Mouse (Mus musculus) kidney, embryonic 16.5 days (tissue): ENCODE data around the gene Zfp609. TPM values are rescaled to one million over a fixed set of nuclear protein-coding genes. Genes with fewer than 3 reads are reported as not detected.

ENCODE experiments used
- ATAC-seq: fragments of 200-750 bp; cut with Nextera tagmentation; 2 replicates; pipeline ENCODE4 v1.8.0; 2017; ENCODE audit warnings: moderate TSS enrichment; ENCODE audit not compliant: low FRiP score, low TSS enrichment
- H3K27ac ChIP-seq: fragments of 300-500 bp; sonication (generic); 2 replicates; pipeline ENCODE4 v1.5.1; 2014; ENCODE audit warnings: low read length
- H3K27me3 ChIP-seq: fragments of 300-500 bp; sonication (generic); 2 replicates; pipeline ENCODE4 v1.6.1; 2014; ENCODE audit warnings: low read length, control low read depth, mixed read lengths; ENCODE audit not compliant: insufficient read depth
- H3K36me3 ChIP-seq: fragments of 300-500 bp; sonication (generic); 2 replicates; pipeline ENCODE4 v1.6.1; 2014; ENCODE audit warnings: low read length, control low read depth, mixed read lengths; ENCODE audit not compliant: insufficient read depth
- H3K4me1 ChIP-seq: fragments of 300-500 bp; sonication (generic); 2 replicates; pipeline ENCODE4 v1.6.1; 2014; ENCODE audit warnings: low read length, control low read depth, mixed read lengths; ENCODE audit not compliant: insufficient read depth
- H3K4me2 ChIP-seq: fragments of 300-500 bp; sonication (generic); replicated peaks from 2 replicates; pipeline ENCODE4 v1.6.1; 2014; ENCODE audit warnings: low read depth, low read length
- H3K4me3 ChIP-seq: fragments of 300-500 bp; sonication (generic); 2 replicates; pipeline ENCODE4 v1.5.1; 2014; ENCODE audit warnings: mild to moderate bottlenecking, low read length
- H3K9ac ChIP-seq: fragments of 300-500 bp; sonication (generic); replicated peaks from 2 replicates; pipeline ENCODE4 v1.6.1; 2014; ENCODE audit warnings: low read length
- H3K9me3 ChIP-seq: fragments of 300-500 bp; sonication (generic); 2 replicates; pipeline ENCODE4 v1.6.1; 2016; ENCODE audit warnings: low read length, control low read depth
- WGBS: fragments of 180-500 bp; shearing (Covaris S2); extraction: QIAGEN DNeasy Blood & Tissue Kit; methylation state at CpG from one replicate; pipeline ENCODE4 v1.1.7; 2014; 5-methylcytosine and 5-hydroxymethylcytosine counted together
- polyA plus RNA-seq: library from polyadenylated mRNA; unstranded; fragments of >200 nt; fragmentation: Nextera tagmentation; extraction: Ambion mirVana; gene quantifications from 2 replicates; pipeline ENCODE4 v1.2.1, GENCODE M21; 2015

Gene Zfp609
- polyA plus RNA-seq, 1 experiment from 2014 or later, result 4.8 TPM

DNA sequence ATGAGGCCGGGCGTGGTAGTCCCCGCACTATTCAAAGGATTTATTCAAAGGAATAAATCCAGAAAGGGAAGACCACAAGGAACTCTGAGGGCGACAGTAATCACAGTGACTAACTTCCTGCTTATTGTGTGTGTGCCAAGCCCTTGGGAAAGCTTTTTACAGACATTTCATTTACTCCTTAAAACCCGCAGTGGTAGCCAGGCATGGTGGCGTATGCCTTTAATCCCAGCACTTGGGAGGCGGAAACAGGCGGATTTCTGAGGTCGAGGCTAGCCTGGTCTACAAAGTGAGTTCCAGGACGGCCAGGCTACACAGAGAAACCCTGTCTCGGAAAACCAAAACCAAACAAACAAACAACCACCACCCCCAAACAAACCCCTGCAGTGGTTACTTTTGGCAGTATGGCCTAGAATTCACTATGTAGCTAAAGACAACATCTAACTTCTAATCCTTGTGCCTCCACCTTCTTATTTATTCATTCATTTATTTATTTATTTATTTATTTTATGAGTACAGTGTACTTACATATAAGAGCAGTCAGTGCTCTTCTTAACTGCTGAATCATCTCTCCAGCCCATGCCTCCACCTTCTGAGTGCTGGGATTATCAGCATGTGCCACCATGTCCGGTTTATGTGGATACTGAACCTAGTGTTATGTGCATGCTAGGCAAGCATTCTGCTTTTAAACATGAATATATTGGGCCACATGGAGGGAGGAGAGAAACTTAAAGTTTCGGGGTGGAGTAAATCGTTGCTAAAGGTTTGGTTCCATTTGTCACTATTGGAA, 86.1 kb downstream of the Zfp609 start:
- no peaks in the 10 kb centered on the region for H3K27me3 ChIP-seq
- WGBS, result 90% methylated on average over 14 of the region's 14 CpGs
- no peaks in the 10 kb centered on the region for H3K9me3 ChIP-seq
- H3K9ac ChIP-seq, result no peak overlapping the region
- 0 out of 2 replicates have a peak, but pooled peaks cover 3% of the 10 kb centered on the region for H3K36me3 ChIP-seq
- no peak overlapping the region for H3K4me3 ChIP-seq
- no peak overlapping the region for H3K4me2 ChIP-seq
- peaks cover 23% of the 10 kb centered on the region for H3K4me1 ChIP-seq
- no peak overlapping the region for H3K27ac ChIP-seq
- no peak for ATAC-seq

GRCm38 (mm10) chr9:65734931-65735330, 92.4 kb downstream of the Zfp609 start:
- Histone ChIP-seq H3K9me3 (no peaks in the 10 kb centered on the region), H3K4me3 (no peak overlapping the region), H3K36me3 (peaks cover 8% of the 10 kb centered on the region; the same call in 1 of the 2 replicates), H3K27me3 (no peaks in the 10 kb centered on the region), H3K4me2 (no peak overlapping the region), H3K27ac (no peak overlapping the region), H3K9ac (no peak overlapping the region), H3K4me1 (no peaks in the 10 kb centered on the region)
- WGBS, result 87% methylated on average over 3 of the region's 3 CpGs
- ATAC-seq, result no peak

DNA sequence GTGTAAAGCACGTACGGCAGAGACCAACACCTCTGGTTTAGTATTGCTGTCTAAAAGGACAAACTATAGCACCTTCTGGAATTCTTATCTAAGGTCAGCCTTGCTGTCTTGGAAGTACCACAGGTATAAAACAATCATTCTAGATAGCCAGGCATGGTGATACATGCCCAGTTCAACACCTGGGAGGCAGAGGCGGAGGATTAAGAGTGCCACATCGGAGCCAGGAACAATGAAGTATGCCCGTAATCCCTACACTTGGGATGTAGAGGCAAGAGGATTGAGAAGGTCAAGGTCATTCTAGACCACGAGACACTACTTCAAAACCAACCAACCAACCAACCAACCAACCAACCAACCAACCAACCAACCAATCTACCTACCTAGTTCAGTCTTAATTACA, 98.8 kb downstream of the Zfp609 start:
- no peaks in the 10 kb centered on the region for H3K4me1 ChIP-seq
- no peaks in the 10 kb centered on the region for H3K27me3 ChIP-seq
- no peak overlapping the region for H3K27ac ChIP-seq
- no peak for ATAC-seq
- H3K9ac ChIP-seq, result no peak overlapping the region
- no peak overlapping the region for H3K4me2 ChIP-seq
- H3K9me3 ChIP-seq, result no peaks in the 10 kb centered on the region
- WGBS, result 93% methylated on average over 6 of the region's 6 CpGs
- peaks cover 5% of the 10 kb centered on the region; the same call in 1 of the 2 replicates for H3K36me3 ChIP-seq
- H3K4me3 ChIP-seq, result no peak overlapping the region

DNA sequence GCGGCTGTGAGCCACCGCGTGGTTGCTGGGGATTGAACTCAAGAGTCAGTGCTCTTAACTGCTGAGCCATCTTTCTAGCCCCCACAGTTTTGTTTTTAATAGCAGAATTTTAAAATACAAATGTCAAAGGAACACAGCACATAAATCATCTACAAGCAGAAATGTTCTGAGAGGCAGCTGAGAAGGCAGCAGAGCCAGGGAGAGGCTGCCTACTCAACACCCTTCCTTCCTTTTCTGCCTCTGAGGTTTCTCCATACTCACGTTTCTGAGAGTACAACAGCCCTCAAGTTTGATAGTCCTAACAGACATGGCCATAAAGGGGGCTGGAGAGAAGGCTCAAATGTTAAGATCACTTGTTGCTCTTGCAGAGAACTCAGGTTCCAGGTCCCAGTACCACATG, 99.9 kb downstream of the Zfp609 start:
- Histone ChIP-seq H3K4me1 (no peaks in the 10 kb centered on the region), H3K27me3 (no peaks in the 10 kb centered on the region), H3K27ac (no peak overlapping the region), H3K4me2 (no peak overlapping the region), H3K4me3 (no peak overlapping the region), H3K9ac (no peak overlapping the region), H3K36me3 (peaks cover 5% of the 10 kb centered on the region; the same call in 1 of the 2 replicates), H3K9me3 (no peaks in the 10 kb centered on the region)
- 80% methylated on average over 4 of the region's 4 CpGs for WGBS
- no peak for ATAC-seq

DNA sequence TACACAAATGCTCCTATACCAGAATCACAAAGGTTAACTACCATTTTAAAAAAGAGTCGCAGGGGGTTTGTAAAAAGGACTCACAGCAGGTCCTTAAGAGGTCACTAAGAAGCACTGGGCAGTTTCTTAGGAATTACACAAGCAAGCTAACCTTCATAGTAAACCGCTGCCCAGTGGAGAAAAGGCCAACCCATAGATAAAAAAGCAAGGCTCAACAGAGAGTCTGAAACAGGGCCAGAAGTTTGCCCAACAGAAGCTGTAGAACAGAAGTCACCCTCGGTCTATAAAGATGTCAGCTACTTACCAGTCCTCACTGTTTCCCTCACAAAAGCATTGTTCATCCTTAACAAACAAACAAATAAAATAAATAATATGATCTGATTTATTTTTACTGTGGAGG, 100.9 kb downstream of the Zfp609 start:
- Histone ChIP-seq H3K27ac (no peak overlapping the region), H3K4me2 (no peak overlapping the region), H3K9ac (no peak overlapping the region), H3K4me3 (no peak overlapping the region), H3K9me3 (no peaks in the 10 kb centered on the region), H3K27me3 (no peaks in the 10 kb centered on the region), H3K4me1 (peaks cover 2% of the 10 kb centered on the region), H3K36me3 (peaks cover 5% of the 10 kb centered on the region; the same call in 1 of the 2 replicates)
- WGBS, result 81% methylated on average over 3 of the region's 3 CpGs
- no peak for ATAC-seq

GRCm38 (mm10) chr9:65725291-65725622, 102.1 kb downstream of the Zfp609 start:
- Histone ChIP-seq H3K9me3 (no peaks in the 10 kb centered on the region), H3K9ac (no peak overlapping the region), H3K4me1 (peaks cover 8% of the 10 kb centered on the region), H3K36me3 (no peaks in the 10 kb centered on the region), H3K27me3 (no peaks in the 10 kb centered on the region), H3K4me2 (no peak overlapping the region), H3K27ac (no peak overlapping the region), H3K4me3 (no peak overlapping the region)
- WGBS, result 70% methylated on average over 4 of the region's 4 CpGs
- no peak for ATAC-seq

- Histone ChIP-seq H3K9me3 (no peaks in the 10 kb centered on the region), H3K9ac (no peak overlapping the region), H3K4me2 (no peak overlapping the region), H3K27ac (no peak overlapping the region), H3K4me3 (no peak overlapping the region), H3K4me1 (peaks cover 8% of the 10 kb centered on the region), H3K36me3 (no peaks in the 10 kb centered on the region), H3K27me3 (no peaks in the 10 kb centered on the region)
- ATAC-seq, result no peak
- 70% methylated on average over 8 of the region's 8 CpGs for WGBS
Measured at GRCm38 (mm10) chr9:65724471-65725290, 102.7 kb downstream of the Zfp609 start.

DNA sequence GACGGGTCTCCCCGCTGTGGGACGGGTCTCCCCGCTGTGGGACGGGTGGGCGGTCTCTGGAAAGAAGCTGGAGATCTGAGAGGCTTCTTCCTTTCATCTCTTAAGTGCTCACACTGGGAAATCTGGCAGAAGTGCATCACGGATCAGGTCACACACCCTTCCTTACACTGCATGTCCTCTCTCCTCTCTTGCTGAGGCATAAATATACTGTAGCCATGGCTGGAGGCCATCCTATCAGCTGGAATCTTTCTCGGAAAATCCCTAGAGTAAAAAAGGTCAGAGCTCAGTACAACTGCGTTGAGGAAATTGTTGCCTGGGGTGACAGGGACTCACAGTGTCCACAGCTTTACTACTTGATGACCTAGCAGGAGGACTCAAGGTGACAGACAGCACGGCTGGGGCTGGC, 106.2 kb downstream of the Zfp609 start:
- no peak overlapping the region for H3K4me2 ChIP-seq
- no peak overlapping the region for H3K9ac ChIP-seq
- 27% methylated on average over 10 of the region's 10 CpGs for WGBS
- no peak for ATAC-seq
- no peaks in the 10 kb centered on the region for H3K27me3 ChIP-seq
- H3K27ac ChIP-seq, result no peak overlapping the region
- no peak overlapping the region for H3K4me3 ChIP-seq
- no peaks in the 10 kb centered on the region for H3K36me3 ChIP-seq
- peaks cover 8% of the 10 kb centered on the region for H3K4me1 ChIP-seq
- H3K9me3 ChIP-seq, result no peaks in the 10 kb centered on the region

GRCm38 (mm10) chr9:65718195-65718594, 109.2 kb downstream of the Zfp609 start:
- Histone ChIP-seq H3K36me3 (no peaks in the 10 kb centered on the region), H3K27me3 (no peaks in the 10 kb centered on the region), H3K4me2 (no peak overlapping the region), H3K27ac (no peak overlapping the region), H3K4me3 (no peak overlapping the region), H3K4me1 (peaks cover 8% of the 10 kb centered on the region), H3K9ac (no peak overlapping the region), H3K9me3 (no peaks in the 10 kb centered on the region)
- WGBS, result 89% methylated on average over 5 of the region's 5 CpGs
- no peak for ATAC-seq
